Mouse (Mus musculus): ENCODE results near the gene Setd7. TPM values are rescaled to one million over a fixed set of nuclear protein-coding genes. Genes with fewer than 3 reads are reported as not detected.

Gene Setd7
- polyA plus RNA-seq (2012; rRNA removed): 13.4 and 14.6 TPM in 2 replicates

DNA sequence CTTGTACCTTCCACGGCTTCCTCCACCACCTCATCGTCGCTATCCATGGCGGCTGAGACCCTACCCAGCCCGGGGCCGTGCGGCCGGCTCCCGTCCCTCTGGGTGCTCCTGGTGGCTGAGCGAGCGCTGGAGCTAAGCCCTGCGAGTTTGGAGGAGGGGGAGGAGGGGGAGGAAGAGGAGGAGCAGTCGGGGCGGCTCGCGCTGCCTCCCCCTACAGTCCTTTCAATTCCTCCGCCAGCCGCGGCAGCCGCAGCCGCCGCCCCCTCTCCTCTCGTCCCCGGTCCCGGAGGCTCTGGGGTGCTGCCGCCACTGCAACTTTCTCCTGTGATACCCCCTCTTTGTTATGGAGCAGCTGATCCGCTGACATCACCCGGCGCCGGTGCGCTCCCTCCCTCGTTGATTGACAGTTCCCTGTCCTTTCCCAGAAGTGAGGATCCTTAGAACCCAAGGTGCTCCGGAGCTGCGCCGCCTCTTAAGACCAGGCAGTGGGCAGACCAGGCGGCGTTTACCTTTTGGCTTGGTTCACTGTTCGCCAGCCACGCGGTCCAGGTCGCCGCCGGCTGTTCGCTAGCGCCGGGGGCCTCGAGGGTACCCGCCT lies at the start of gene Setd7:
Gene Setd7 (minus strand): TSS at position 369 of the 598 bp plus-strand sequence.

DNA sequence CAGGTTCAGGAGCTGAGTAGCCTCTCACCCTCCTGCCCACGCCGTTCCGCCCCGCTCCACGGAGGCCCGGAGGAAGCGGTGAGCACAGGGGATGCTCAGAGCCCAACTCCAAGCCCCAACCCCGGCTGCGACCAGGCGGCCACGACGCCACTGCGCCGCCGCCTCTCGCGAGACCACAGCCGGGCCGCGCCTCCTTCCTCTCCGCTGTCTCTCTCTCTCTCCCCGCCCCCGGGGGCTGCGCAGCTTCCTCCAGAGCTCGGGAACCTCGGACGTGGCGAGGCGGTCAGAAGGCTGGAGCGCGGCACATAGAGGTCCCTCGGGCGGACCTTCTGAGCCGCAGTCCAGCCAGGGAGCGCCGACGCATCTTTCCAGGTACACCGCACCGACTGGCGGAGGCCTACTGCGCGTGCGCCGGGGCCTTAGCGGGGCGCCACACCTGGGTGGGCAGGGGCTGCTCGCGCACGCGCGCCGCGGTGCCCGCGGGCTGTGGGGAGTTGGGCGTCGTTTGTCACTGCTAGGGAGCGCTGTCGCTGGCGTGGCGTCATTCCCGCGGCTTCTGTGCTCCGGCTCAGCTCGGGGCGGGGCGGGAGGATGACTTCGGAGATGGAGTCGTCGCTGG lies 76.8 kb downstream of the Setd7 start, which contains the start of gene Rab33b:
Gene Rab33b (plus strand): TSS at position 180 of the 619 bp plus-strand sequence.

Other genes starting within 250 kb of the Setd7 start
- 46.0 and 46.6 TPM in 2 replicates for gene Elf2, start 220.2 kb downstream of the Setd7 start, polyA plus RNA-seq (2012; rRNA removed)
- gene Mgarp, start 164.1 kb downstream of the Setd7 start, polyA plus RNA-seq (2012; rRNA removed): 0.49 and 0.90 TPM in 2 replicates
- 383 and 397 TPM in 2 replicates for gene Ndufc1, start 151.9 kb downstream of the Setd7 start, polyA plus RNA-seq (2012; rRNA removed)
- gene Naa15, start 145.7 kb downstream of the Setd7 start, polyA plus RNA-seq (2012; rRNA removed): 26.7 and 28.2 TPM in 2 replicates
- gene Rab33b, start 77.0 kb downstream of the Setd7 start, polyA plus RNA-seq (2012; rRNA removed): 21.6 and 22.5 TPM in 2 replicates
- 0.03 and 0.04 TPM in 2 replicates for gene Mgst2, start 99.5 kb upstream of the Setd7 start, polyA plus RNA-seq (2012; rRNA removed)

Data from central nervous system, embryonic 18 days (tissue).